Mouse (Mus musculus) urinary bladder, postnatal 10 days (tissue): ENCODE data around the gene Gpr88.
"Not testable (repeated sequence)": the region's sequence is repeated elsewhere in the genome, so short reads cannot be mapped to it uniquely, and the experiment has no call there.

Source experiments
- DNase-seq: peaks from one replicate; pipeline ENCODE4 v3.0.0; 2022; ENCODE audit warnings: low spot score

Gpr88 gene

GRCm38 (mm10) chr3:116242685-116243084, 10.6 kb downstream of the Gpr88 start:
- DNase-seq: no peak

- no peak for DNase-seq
These were observed 15.8 kb downstream of the Gpr88 start for GRCm38 (mm10) chr3:116237527-116237926.

GRCm38 (mm10) chr3:116236856-116237255, 16.4 kb downstream of the Gpr88 start:
- no peak for DNase-seq

GRCm38 (mm10) chr3:116233515-116233914, 19.8 kb downstream of the Gpr88 start:
- DNase-seq: no peak

- DNase-seq: no peak
These were observed 20.5 kb downstream of the Gpr88 start for GRCm38 (mm10) chr3:116232763-116233162.

- no peak for DNase-seq
These were observed 24.0 kb downstream of the Gpr88 start for GRCm38 (mm10) chr3:116229336-116229735.

GRCm38 (mm10) chr3:116228360-116229245, 24.7 kb downstream of the Gpr88 start:
- DNase-seq: no peak

- no peak for DNase-seq
These were observed 25.9 kb downstream of the Gpr88 start for GRCm38 (mm10) chr3:116227383-116227782.

- DNase-seq: no peak
These were observed 26.4 kb downstream of the Gpr88 start for GRCm38 (mm10) chr3:116226915-116227314.

GRCm38 (mm10) chr3:116222511-116223243, 30.6 kb downstream of the Gpr88 start:
- no peak for DNase-seq

GRCm38 (mm10) chr3:116221686-116222010, 31.7 kb downstream of the Gpr88 start:
- DNase-seq: no peak

GRCm38 (mm10) chr3:116220980-116221685, 32.2 kb downstream of the Gpr88 start:
- no peak for DNase-seq

- not testable (repeated sequence) for DNase-seq
These were observed 35.9 kb downstream of the Gpr88 start for GRCm38 (mm10) chr3:116217398-116217797.

- no peak for DNase-seq
These were observed 37.0 kb downstream of the Gpr88 start for GRCm38 (mm10) chr3:116216261-116216660.

- DNase-seq: no peak
These were observed 41.7 kb downstream of the Gpr88 start for GRCm38 (mm10) chr3:116211639-116212038.

GRCm38 (mm10) chr3:116210720-116211121, 42.6 kb downstream of the Gpr88 start:
- DNase-seq: no peak

- DNase-seq: no peak
These were observed 44.1 kb downstream of the Gpr88 start for GRCm38 (mm10) chr3:116209214-116209613.

GRCm38 (mm10) chr3:116206306-116206834, 46.9 kb downstream of the Gpr88 start:
- no peak for DNase-seq

GRCm38 (mm10) chr3:116205346-116206219, 47.7 kb downstream of the Gpr88 start:
- DNase-seq: no peak

GRCm38 (mm10) chr3:116204643-116205042, 48.7 kb downstream of the Gpr88 start:
- no peak for DNase-seq

- DNase-seq: no peak
These were observed 49.4 kb downstream of the Gpr88 start for GRCm38 (mm10) chr3:116203942-116204341.
